Mouse (Mus musculus) testis, adult 2 months (tissue): ENCODE measurements around the gene Adat3. TPM values are rescaled to one million over a fixed set of nuclear protein-coding genes. Genes with fewer than 3 reads are reported as not detected.

Experiments
- H3K27ac ChIP-seq: fragments of 200-500 bp; 2 replicates; pipeline ENCODE4 v1.5.1; 2012; ENCODE audit warnings: low read depth, low read length; ENCODE audit not compliant: control insufficient read depth, insufficient read depth
- H3K27me3 ChIP-seq: fragments of 200-500 bp; 2 replicates; pipeline ENCODE4 v1.6.1; 2012; ENCODE audit warnings: mild to moderate bottlenecking, low read length, moderate library complexity; ENCODE audit not compliant: control insufficient read depth, insufficient read depth
- H3K36me3 ChIP-seq: fragments of 200-500 bp; 2 replicates; pipeline ENCODE4 v1.6.1; 2012; ENCODE audit warnings: mild to moderate bottlenecking, low read length; ENCODE audit not compliant: control insufficient read depth, insufficient read depth
- H3K4me1 ChIP-seq: fragments of 200-500 bp; 2 replicates; pipeline ENCODE4 v1.6.1; 2012; ENCODE audit warnings: low read length; ENCODE audit not compliant: control insufficient read depth, insufficient read depth
- H3K4me3 ChIP-seq: fragments of 200-500 bp; 2 replicates; pipeline ENCODE4 v1.5.1; 2012; ENCODE audit warnings: low read depth, mild to moderate bottlenecking, low read length, moderate library complexity, mixed read lengths; ENCODE audit not compliant: control insufficient read depth
- CTCF ChIP-seq: fragments of 200-500 bp; IDR thresholded peaks from 2 replicates; pipeline ENCODE4 v1.5.1; 2012; ENCODE audit warnings: low read depth, mild to moderate bottlenecking, inconsistent platforms, low read length, moderate library complexity; ENCODE audit not compliant: control insufficient read depth, insufficient read depth, insufficient replicate concordance
- POLR2A ChIP-seq: fragments of 200-500 bp; IDR thresholded peaks from 2 replicates; pipeline ENCODE4 v1.6.1; 2012; ENCODE audit warnings: low read depth, mild to moderate bottlenecking, inconsistent platforms, low read length, moderate library complexity; ENCODE audit not compliant: control insufficient read depth
- polyA plus RNA-seq: library from polyadenylated mRNA; depleted of rRNA; stranded (reverse); fragments of >200 nt; gene quantifications from 2 replicates; pipeline ENCODE4 v1.2.3, GENCODE M21; 2012

The Adat3 gene
- polyA plus RNA-seq, 1 experiment, result 46.6 TPM

- H3K4me1 ChIP-seq, result peaks cover 26% of the 10 kb centered on the region
- H3K27me3 ChIP-seq, result no peaks in the 10 kb centered on the region
- no peak overlapping the region for H3K27ac ChIP-seq
- TF ChIP-seq POLR2A (no peak), CTCF (peak; percentile 98)
- H3K36me3 ChIP-seq, result no peaks in the 10 kb centered on the region
- no peak overlapping the region for H3K4me3 ChIP-seq
Observed at GRCm38 (mm10) chr10:80566375-80567092, 36.1 kb upstream of the Adat3 start.

- no peak overlapping the region for H3K4me3 ChIP-seq
- H3K27ac ChIP-seq, result no peak overlapping the region
- H3K4me1 ChIP-seq, result peaks cover 27% of the 10 kb centered on the region
- H3K36me3 ChIP-seq, result no peaks in the 10 kb centered on the region
- H3K27me3 ChIP-seq, result no peaks in the 10 kb centered on the region
- TF ChIP-seq POLR2A (no peak), CTCF (no peak)
Observed at GRCm38 (mm10) chr10:80568876-80569275, 33.8 kb upstream of the Adat3 start.

GRCm38 (mm10) chr10:80569664-80570066, 33.0 kb upstream of the Adat3 start:
- Histone ChIP-seq H3K27me3 (no peaks in the 10 kb centered on the region), H3K4me3 (no peak overlapping the region), H3K4me1 (peaks cover 27% of the 10 kb centered on the region), H3K36me3 (no peaks in the 10 kb centered on the region), H3K27ac (no peak overlapping the region)
- TF ChIP-seq CTCF (no peak), POLR2A (no peak)

- H3K27ac ChIP-seq, result no peak overlapping the region
- H3K36me3 ChIP-seq, result no peaks in the 10 kb centered on the region
- peaks cover 29% of the 10 kb centered on the region for H3K4me1 ChIP-seq
- no peak for TF ChIP-seq CTCF
- TF ChIP-seq POLR2A, result no peak
- no peaks in the 10 kb centered on the region for H3K27me3 ChIP-seq
- H3K4me3 ChIP-seq, result no peak overlapping the region
Observed at GRCm38 (mm10) chr10:80570419-80570818, 32.3 kb upstream of the Adat3 start.

GRCm38 (mm10) chr10:80570871-80571836, 31.5 kb upstream of the Adat3 start:
- Histone ChIP-seq H3K27me3 (no peaks in the 10 kb centered on the region), H3K4me1 (peaks cover 36% of the 10 kb centered on the region), H3K4me3 (no peak overlapping the region), H3K36me3 (no peaks in the 10 kb centered on the region), H3K27ac (no peak overlapping the region)
- TF ChIP-seq POLR2A, result no peak
- TF ChIP-seq CTCF, result no peak

- peaks cover 41% of the 10 kb centered on the region for H3K4me1 ChIP-seq
- no peak overlapping the region for H3K4me3 ChIP-seq
- TF ChIP-seq CTCF (no peak), POLR2A (no peak)
Observed at GRCm38 (mm10) chr10:80572477-80572876, 30.2 kb upstream of the Adat3 start.

GRCm38 (mm10) chr10:80573944-80574343, 28.7 kb upstream of the Adat3 start:
- H3K4me3 ChIP-seq, result no peak overlapping the region
- H3K27ac ChIP-seq, result no peak overlapping the region
- no peaks in the 10 kb centered on the region for H3K36me3 ChIP-seq
- peaks cover 40% of the 10 kb centered on the region for H3K4me1 ChIP-seq
- TF ChIP-seq CTCF, result no peak
- no peak for TF ChIP-seq POLR2A
- no peaks in the 10 kb centered on the region for H3K27me3 ChIP-seq

More at GRCm38 (mm10) chr10:80572477-80572876, 30.2 kb upstream of the Adat3 start:
- no peaks in the 10 kb centered on the region for H3K27me3 ChIP-seq
- H3K27ac ChIP-seq, result no peak overlapping the region
- no peaks in the 10 kb centered on the region for H3K36me3 ChIP-seq
